Mouse (Mus musculus) E14TG2a.4 (cell line): ENCODE results near the gene Anks6.

ENCODE experiments used
- H3K27me3 ChIP-seq: 2 replicates; pipeline ENCODE4 v1.6.1; 2014; ENCODE audit warnings: low read length, control low read depth; ENCODE audit not compliant: insufficient read depth
- H3K36me3 ChIP-seq: 2 replicates; pipeline ENCODE4 v1.6.1; 2014; ENCODE audit warnings: low read length, control low read depth; ENCODE audit not compliant: insufficient read depth
- H3K4me1 ChIP-seq: replicated peaks from 2 replicates; pipeline ENCODE4 v1.6.1; 2014; ENCODE audit warnings: low read depth, low read length, control low read depth
- H3K4me3 ChIP-seq: replicated peaks from 2 replicates; pipeline ENCODE4 v1.5.1; 2014; ENCODE audit warnings: mild to moderate bottlenecking, low read length
- H3K9me3 ChIP-seq: 2 replicates; pipeline ENCODE4 v1.6.1; 2014; ENCODE audit warnings: low read length, control low read depth
- CTCF ChIP-seq: conservative IDR thresholded peaks from 2 replicates; pipeline ENCODE4 v1.5.1; 2014; ENCODE audit warnings: low read length
- NANOG ChIP-seq: IDR thresholded peaks from 2 replicates; pipeline ENCODE4 v1.6.1; 2014; ENCODE audit warnings: borderline replicate concordance, low read length, mixed read lengths
- POU5F1 ChIP-seq: IDR thresholded peaks from 2 replicates; pipeline ENCODE4 v1.6.1; 2014; ENCODE audit warnings: low read length, borderline replicate concordance

Anks6 gene

DNA sequence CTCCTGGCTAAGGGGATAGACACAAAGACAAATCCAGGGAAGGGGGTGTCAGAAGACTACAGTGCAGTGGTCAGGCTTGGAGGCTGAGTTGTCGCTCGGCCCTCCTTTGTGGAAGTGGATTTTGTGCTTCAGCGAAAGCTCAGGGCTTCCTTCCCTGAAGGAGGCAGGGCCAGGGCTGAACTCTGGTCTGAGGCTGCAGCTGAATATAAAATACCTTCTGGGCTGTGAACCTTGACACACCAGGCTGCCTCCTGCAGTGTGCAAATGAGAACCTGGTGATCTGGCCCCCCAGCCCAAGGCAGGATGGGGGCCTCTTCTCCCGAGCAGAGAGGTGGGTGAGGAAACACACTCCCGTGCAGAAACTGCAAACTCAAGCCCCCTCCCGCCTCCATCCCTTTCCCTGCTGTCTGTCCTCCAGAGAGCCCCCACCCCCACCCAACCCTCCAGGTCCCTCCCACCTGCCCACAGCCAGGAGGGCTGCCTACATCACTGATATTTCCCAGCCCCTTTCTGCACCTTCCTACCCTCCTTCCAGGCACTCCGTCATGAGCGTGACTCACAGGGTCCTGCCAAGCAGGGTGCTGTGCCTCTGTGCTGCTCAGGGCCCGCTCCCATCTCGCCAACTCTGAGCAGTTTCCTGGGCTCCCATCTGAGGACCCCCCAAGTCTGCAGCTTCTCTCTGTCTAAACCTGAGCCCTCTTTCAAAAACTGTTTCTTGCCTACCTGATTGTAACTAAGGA lies 6.4 kb downstream of the Anks6 start:
- Histone ChIP-seq H3K36me3 (no peaks in the 10 kb centered on the region), H3K27me3 (peaks cover 35% of the 10 kb centered on the region), H3K9me3 (peaks cover 6% of the 10 kb centered on the region; the same call in 1 of the 2 replicates), H3K4me3 (no peak overlapping the region), H3K4me1 (peaks cover 9% of the 10 kb centered on the region; the same call in 1 of the 2 replicates)
- TF ChIP-seq POU5F1 (no peak), CTCF (no peak), NANOG (no peak)

DNA sequence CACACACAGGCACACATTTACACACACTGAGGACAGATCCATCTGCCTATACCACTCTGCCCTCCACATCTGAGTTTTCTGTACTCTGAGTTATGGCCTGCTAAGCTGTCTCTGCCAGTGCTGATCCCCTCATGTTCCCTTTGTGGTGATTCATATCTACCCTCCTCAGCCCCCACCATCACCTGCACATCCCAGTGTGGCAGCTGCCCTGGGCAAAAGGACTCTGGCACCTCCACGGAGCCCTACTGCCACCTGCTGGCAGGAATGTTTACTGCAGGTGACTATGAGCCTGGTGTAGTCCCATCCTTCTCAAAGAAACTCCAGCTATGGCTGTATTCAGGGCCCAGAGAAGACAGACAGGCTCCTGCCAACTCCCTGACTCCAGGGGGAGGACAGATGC lies 7.1 kb downstream of the Anks6 start:
- Histone ChIP-seq H3K4me1 (peaks cover 9% of the 10 kb centered on the region; the same call in 1 of the 2 replicates), H3K36me3 (no peaks in the 10 kb centered on the region), H3K9me3 (no peaks in the 10 kb centered on the region), H3K4me3 (no peak overlapping the region), H3K27me3 (peaks cover 29% of the 10 kb centered on the region)
- TF ChIP-seq CTCF (peak; percentile 81), POU5F1 (no peak), NANOG (no peak)

DNA sequence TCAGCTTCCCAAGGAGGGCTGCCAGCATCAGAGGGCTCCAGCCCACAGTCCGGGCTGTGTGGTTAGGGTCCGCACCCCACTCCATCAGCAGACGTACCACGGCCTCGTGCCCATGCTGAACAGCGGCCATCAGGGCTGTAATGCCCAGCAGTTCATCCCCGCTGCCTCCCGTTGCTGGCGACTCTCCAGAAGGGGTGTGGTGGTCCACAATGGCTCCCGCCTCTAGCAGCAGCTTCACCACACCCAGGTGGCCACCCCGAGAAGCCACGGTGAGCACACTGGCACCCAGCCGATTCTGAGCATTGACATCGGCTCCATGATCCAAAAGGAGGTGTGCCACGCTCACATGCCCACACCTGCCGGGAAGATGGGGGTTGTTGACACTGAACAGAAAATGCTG lies 8.0 kb downstream of the Anks6 start:
- no peaks in the 10 kb centered on the region for H3K9me3 ChIP-seq
- H3K36me3 ChIP-seq, result no peaks in the 10 kb centered on the region
- H3K27me3 ChIP-seq, result peaks cover 26% of the 10 kb centered on the region
- peaks cover 9% of the 10 kb centered on the region; the same call in 1 of the 2 replicates for H3K4me1 ChIP-seq
- H3K4me3 ChIP-seq, result no peak overlapping the region
- no peak for TF ChIP-seq POU5F1
- no peak for TF ChIP-seq NANOG
- TF ChIP-seq CTCF, result no peak

DNA sequence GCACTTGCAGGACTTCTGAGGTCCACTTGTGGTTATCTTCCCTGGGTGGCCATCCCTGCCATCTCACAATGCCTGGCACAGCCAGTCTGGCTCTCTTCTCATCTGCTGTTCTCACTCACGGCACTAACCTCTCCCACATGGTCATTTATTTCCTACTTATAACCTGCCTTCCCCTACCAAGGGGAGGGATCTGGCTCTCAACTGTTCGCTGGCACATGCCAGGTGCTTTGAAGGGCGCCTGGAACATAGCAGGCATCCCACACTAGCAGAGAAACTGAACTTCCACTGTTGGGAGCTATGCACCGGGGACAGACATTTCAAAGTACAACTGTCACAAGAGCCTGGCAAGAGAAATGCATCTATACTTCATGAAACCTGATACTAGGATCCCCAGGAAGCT lies 9.5 kb downstream of the Anks6 start:
- H3K4me1 ChIP-seq, result peaks cover 9% of the 10 kb centered on the region; the same call in 1 of the 2 replicates
- no peak overlapping the region for H3K4me3 ChIP-seq
- TF ChIP-seq CTCF, result no peak
- no peak for TF ChIP-seq NANOG
- TF ChIP-seq POU5F1, result no peak
- H3K27me3 ChIP-seq, result peaks cover 17% of the 10 kb centered on the region
- no peaks in the 10 kb centered on the region for H3K9me3 ChIP-seq
- H3K36me3 ChIP-seq, result no peaks in the 10 kb centered on the region

DNA sequence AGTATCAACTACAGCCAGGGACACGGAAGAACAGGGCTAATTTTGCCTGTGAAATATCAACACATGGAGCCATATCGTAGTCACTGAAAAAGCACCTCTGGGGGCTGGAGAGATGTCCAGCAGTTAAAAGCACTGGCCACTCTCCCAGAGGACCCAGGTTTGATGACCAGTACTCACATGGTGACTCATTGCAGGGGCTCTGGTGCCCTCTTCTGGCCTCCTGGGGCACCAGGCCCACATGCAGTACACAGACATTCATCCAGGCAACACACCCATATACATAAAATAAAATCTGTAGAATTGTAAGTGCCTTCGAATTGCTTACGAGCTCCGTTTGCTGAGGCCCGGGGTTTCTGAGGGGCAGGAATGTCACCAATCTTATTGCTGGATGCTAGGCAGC lies 10.3 kb downstream of the Anks6 start:
- no peak; the same call in 1 of the 2 replicates for TF ChIP-seq CTCF
- TF ChIP-seq NANOG, result no peak
- no peak for TF ChIP-seq POU5F1
- no peak overlapping the region for H3K4me3 ChIP-seq
- no peaks in the 10 kb centered on the region for H3K36me3 ChIP-seq
- peaks cover 9% of the 10 kb centered on the region; the same call in 1 of the 2 replicates for H3K27me3 ChIP-seq
- H3K4me1 ChIP-seq, result peaks cover 9% of the 10 kb centered on the region; the same call in 1 of the 2 replicates
- no peaks in the 10 kb centered on the region for H3K9me3 ChIP-seq

DNA sequence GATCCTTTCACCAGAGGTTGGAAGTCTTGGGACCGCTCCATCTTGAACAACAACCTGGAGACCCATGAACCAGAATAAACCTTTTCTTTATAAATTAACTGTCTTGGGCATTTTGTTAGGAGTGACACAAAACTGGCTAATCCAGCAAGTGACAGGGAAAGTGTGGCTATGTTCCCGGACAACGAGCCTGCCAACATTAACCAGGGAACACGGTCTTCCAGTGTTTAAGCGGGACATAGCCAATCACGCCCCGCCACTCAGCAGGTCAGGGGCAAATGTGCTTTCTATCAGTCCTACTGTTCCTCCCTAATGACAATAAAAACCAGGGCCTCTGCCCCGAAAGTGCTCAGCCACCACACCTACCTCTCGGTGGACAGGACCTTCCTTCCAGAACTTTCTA lies 13.4 kb downstream of the Anks6 start:
- Histone ChIP-seq H3K4me3 (no peak overlapping the region), H3K9me3 (no peaks in the 10 kb centered on the region)
- TF ChIP-seq CTCF, result no peak
- no peak for TF ChIP-seq POU5F1
- no peak for TF ChIP-seq NANOG

DNA sequence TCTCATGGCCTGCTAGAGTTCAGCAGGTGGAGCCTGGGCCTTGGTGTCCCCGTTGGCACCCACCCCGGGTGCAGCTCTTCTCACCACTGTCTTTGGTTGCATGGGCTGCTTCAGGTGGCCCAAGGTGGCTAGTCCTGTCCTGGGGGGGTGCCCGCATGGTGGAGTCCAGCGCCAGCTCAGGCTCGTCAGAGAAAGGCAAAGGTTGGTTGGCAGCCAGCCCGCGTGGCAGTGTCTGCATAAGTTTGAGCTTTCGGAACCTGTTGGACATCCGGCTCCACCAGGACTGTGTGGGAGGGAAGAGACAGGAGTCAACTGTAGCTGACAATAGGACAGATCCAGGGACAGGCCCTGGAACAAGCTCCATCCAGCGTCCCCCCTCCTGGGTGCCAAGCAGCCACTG lies 17.6 kb downstream of the Anks6 start:
- Histone ChIP-seq H3K36me3 (no peaks in the 10 kb centered on the region), H3K9me3 (no peaks in the 10 kb centered on the region), H3K4me1 (peaks cover 13% of the 10 kb centered on the region), H3K4me3 (no peak overlapping the region), H3K27me3 (peaks cover 9% of the 10 kb centered on the region; the same call in 1 of the 2 replicates)
- TF ChIP-seq NANOG, result no peak
- no peak for TF ChIP-seq POU5F1
- no peak for TF ChIP-seq CTCF

More for the DNA sequence above, 13.4 kb downstream of the Anks6 start:
- H3K36me3 ChIP-seq, result no peaks in the 10 kb centered on the region
- peaks cover 3% of the 10 kb centered on the region; the same call in 1 of the 2 replicates for H3K27me3 ChIP-seq
- no peaks in the 10 kb centered on the region; the same call in 1 of the 2 replicates for H3K4me1 ChIP-seq

DNA sequence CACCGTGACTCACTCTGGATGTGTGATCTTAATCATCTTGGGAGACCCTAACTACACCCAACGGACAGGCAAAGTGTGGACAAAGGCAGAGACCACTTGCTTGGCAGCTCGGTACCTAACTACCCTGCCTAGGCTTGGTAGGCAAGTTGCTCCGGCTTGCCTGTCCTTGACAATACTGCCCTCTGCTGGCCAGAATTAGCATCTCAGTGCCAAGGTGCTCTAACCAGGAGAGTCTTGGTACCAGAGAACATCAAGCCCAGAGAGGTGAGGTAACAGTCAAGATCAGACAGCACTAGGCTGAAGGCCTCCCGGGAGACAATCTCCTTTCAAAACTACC lies 19.9 kb downstream of the Anks6 start:
- peaks cover 14% of the 10 kb centered on the region; the same call in 1 of the 2 replicates for H3K27me3 ChIP-seq
- no peak overlapping the region for H3K4me3 ChIP-seq
- no peak for TF ChIP-seq POU5F1
- TF ChIP-seq NANOG, result no peak
- peak; percentile 86 for TF ChIP-seq CTCF
- H3K36me3 ChIP-seq, result no peaks in the 10 kb centered on the region
- no peaks in the 10 kb centered on the region for H3K9me3 ChIP-seq
- H3K4me1 ChIP-seq, result peaks cover 13% of the 10 kb centered on the region
